Mouse (Mus musculus) thymus, postnatal 14 days (tissue): ENCODE results near the gene Iqcj.

Experiments
- DNase-seq: peaks from one replicate; pipeline ENCODE4 v3.0.0; 2021

The Iqcj gene

DNA sequence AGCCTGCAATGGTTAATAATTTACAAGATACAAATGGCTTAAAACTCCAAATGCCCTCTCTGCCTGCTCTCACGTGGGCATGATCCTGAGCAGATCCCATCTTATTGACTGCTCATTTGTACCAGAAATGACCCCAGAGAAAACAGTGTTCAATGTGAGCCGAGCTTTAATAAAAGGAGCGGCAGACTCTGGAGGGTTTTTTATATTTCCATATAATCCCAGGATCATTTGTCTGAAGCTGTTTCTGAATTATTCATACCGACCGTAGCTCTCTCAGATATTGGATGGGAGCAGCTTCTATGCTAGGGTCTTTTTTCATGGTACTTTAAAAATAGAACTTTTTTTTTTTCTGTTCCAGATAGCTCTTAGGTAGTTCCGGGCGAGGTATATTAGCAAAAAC lies 67.7 kb downstream of the Iqcj start:
- DNase-seq, result no peak

GRCm38 (mm10) chr3:67960133-67960532 lies 68.1 kb downstream of the Iqcj start:
- no peak for DNase-seq

DNA sequence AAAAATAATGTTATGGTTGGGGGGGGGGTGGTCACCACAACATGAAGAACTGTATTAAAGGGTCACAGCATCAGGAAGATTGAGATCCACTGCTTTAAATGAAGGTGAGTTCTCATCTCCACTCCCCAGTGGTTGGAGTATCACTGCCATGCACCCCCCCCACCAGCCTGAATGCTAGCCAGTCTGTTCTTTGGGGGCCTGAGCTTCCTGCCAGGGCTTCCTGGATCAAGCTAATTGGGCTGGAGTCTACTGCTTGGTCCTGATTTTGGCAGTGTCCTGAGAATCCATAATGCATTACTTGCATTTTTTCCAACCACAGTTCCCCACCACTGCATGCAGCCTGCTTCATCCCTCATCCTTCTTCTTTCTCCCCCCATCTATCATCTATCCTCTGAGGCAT lies 68.7 kb downstream of the Iqcj start:
- DNase-seq, result no peak

GRCm38 (mm10) chr3:67961934-67962639 lies 70.1 kb downstream of the Iqcj start:
- DNase-seq, result no peak

GRCm38 (mm10) chr3:67974340-67974998 lies 82.4 kb downstream of the Iqcj start:
- no peak for DNase-seq

DNA sequence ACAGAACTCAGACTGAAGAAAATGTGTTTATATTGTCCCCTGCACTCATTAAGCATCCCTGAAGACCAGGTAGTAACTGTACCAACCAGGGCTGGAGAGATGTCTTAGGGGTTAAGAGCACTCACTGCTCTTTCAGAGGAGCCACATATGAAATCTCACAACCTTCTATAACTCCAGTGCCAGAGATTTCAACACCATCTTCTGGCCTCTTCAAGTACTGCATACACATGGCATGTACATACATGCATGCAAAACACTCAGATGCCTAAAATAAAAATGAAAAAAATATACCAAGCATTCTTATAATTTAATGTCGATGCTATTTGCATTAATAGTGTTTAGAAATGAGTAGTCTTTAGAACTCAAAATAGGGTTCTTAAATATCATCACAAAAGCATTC lies 88.0 kb downstream of the Iqcj start:
- peak; percentile 10 for DNase-seq

DNA sequence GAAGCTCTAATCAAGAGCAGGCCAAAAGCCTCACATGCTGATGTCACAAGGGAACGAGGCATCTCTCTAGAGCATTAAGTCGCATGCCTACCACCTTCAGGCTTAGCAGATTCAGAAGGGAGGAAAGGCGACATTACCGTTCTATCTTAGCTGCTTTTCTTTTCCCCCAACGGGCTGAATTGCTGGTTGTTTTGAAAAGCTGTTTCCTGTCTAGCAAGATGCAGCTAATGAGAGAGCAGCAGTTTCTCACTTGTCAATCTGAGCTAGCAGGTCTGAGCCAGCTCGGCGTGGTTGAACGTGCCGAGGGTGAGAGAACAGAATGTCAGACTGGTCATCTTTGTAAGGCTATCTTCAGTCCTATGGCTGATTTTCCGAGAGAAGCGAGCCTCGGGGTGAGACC lies 91.3 kb downstream of the Iqcj start:
- DNase-seq, result peak; percentile 16

- no peak for DNase-seq
Measured at GRCm38 (mm10) chr3:68002415-68002814, 110.4 kb downstream of the Iqcj start.

DNA sequence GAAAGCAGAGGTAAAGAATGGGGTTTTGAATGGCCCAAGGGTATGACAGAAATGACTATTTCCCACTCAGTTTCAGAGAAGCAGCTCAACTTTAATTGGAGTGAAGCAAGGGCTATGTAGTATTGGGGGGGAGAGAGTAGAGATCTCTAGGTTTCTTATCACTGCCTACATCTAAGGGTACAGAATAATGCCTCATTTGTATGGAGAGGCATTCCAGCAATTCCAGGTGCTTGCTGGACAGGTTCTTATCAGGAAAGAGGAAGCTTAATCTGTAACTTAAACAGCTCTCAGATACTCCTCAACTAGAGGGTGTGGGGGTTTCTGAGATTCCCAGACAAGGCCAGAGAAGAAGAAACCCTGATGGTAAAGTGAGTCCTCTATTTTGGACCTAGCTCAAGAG lies 120.3 kb downstream of the Iqcj start:
- no peak for DNase-seq

GRCm38 (mm10) chr3:68015786-68016185 lies 123.8 kb downstream of the Iqcj start:
- DNase-seq, result no peak

DNA sequence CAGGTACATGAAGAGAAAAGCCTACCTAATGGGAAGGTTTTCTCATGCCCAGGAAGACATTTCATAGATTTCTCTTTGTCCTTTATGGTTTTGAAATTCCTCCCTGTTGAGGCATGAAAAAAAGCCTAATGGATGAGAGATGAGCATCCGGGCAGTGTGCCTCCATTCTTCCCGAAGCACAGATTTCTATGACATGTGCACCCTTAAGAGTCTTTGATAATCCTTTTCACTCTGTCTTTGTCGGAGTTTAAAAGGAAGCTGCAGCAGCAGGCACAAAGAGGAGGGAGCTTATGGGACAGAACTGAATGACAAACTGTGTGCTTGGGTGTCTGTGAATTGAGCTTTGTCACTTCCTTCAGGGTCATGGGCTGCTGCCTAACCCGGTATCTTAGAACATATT lies 127.4 kb downstream of the Iqcj start:
- DNase-seq, result no peak

GRCm38 (mm10) chr3:68036097-68036496 lies 144.1 kb downstream of the Iqcj start:
- no peak for DNase-seq

DNA sequence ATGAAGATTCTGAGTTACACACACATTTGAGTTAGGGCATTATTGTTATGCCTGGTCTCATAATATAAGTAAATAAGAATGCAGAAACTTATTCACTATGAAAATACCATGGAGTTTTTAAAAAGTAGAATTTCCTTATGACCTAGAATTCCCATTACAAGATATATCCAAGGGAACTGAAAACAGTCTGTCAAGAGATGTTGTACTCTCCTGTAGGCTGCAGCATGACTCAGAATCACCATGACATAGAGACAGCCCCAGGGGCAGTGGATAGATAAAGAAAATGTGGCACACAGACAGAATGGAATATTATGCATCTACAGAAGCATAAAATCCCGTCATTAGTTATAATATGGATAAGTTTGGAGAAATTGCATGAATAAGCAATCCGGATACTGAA lies 150.9 kb downstream of the Iqcj start:
- no peak for DNase-seq

- peak; percentile 38 for DNase-seq
Measured at GRCm38 (mm10) chr3:68045475-68046416, 153.7 kb downstream of the Iqcj start.

DNA sequence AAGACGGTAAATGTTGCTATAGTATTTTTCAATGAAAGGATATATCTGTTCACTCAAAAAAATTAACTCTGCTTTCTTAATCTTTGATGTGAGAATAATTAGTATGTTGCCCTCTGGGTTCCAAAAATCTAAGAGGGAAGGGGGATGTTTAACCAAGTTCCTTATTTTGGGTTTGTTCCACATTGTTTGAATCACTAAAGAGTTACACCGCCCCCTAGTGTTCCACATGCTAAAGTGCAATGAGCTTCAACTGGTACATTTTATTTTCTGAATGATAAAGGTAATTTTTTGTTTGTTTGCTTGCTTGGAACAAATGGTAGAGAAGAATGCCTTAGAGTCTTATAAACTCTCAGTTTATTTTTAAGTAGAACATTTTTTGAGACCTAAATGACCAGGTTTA lies 161.5 kb downstream of the Iqcj start:
- peak; percentile 12 for DNase-seq

DNA sequence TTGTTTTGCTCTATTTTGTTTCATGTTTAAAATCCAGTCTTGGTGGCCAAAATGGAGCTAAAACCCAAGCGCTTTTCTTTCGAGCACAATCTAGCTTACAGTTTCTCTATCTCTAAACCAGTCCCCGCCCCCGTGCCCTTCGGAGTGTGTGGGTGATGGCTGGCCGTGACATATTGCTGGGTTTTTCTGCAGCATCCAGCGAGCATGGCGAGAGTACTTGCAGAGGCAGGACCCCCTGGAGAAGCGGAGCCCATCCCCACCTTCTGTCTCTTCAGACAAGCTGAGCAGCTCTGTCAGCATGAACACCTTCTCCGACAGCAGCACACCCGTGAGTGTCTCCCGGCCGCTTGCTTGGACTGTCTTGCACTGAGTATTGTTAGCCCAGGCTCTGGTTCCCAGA lies 163.1 kb downstream of the Iqcj start:
- DNase-seq, result no peak

GRCm38 (mm10) chr3:68056373-68057275 lies 164.6 kb downstream of the Iqcj start:
- DNase-seq, result peak; percentile 65

- DNase-seq, result peak; percentile 6
Measured at GRCm38 (mm10) chr3:68059162-68059800, 167.3 kb downstream of the Iqcj start.

DNA sequence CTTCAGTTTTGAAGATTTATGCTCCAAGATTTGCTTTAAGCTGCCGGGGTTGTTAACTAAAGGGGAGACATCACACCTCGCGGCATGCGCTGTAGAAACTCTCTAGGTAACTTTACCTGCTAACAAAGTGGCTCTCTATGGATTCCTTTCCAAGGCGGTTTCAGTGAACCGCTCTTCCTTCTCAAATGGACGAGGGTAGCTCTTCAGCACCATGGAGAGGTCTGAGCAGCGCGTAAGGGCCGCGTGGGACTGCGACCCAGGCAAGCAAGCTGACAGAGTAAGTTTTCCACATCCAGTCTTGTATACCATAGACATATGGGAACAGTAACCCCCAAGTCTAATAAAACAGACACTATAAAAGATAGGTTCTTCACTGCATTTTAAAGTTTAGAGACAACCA lies 172.7 kb downstream of the Iqcj start, which contains the start of gene Schip1:
Gene Schip1 (plus strand): TSS at position 72 of the 400 bp plus-strand sequence.
- peak; percentile 6 for DNase-seq

DNA sequence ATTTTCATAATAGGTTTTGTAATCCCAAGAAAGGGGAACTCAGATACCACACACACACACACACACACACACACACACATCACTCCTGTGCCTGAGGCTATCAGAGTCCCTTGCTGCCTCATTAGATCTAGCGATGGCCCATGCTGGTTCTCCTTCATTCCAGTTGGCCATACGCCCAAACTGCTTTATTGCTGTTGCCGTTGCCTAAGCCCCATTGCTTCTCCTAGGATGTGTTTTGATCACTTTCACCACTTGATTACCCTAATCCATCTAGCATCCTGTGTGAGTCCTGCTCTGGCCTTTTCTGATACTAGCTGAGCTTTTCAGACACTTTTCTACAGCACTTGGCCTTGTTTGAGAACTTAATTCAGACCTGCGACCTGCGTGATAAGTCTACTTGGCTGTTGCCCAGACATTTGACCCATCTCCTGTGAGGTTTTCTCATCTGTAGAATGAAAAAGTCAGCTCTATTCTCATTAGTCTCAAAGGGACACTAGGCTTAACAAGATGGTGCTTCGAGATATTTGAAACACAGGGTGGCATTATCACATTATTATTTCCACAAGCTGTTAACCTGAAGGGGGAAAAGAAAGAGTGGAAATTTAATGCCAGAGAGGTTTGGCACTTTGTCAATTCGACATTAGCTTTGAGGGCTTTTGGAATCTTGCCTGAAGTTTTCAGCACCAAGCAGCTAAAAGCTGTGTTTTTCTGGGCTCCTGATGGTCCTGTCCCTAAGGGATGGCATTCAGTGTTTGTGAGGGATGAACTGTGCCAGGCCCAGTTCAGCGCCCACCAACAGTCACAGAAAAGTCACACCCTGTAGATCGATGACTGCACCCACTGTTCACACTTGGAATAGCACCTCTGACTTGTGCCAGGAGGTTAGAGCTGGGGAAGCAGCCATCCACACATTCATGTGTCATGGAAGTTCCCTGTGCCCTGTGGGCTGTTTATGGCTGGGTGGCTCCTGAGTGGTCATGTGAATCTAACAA lies 179.7 kb downstream of the Iqcj start:
- DNase-seq, result no peak

- DNase-seq, result no peak
Measured at GRCm38 (mm10) chr3:68077406-68077805, 185.4 kb downstream of the Iqcj start.
